Mouse (Mus musculus) right cerebral cortex, postnatal 10 days (tissue): ENCODE data around the gene Hpd.

Experiments used
- DNase-seq, 2 experiments: peaks; one replicate each; pipeline ENCODE4 v3.0.0; 2021; ENCODE audit warnings: low spot score in 2 of 2

Gene Hpd

GRCm38 (mm10) chr5:123135471-123136360 lies 46.8 kb downstream of the Hpd start:
- peak; percentile 75 to 87 for DNase-seq

- DNase-seq, result no peak
Observed at GRCm38 (mm10) chr5:123134875-123135382, 47.6 kb downstream of the Hpd start.

GRCm38 (mm10) chr5:123134186-123134874 lies 48.2 kb downstream of the Hpd start:
- DNase-seq, result peak; percentile 73 to 74

GRCm38 (mm10) chr5:123133784-123134143 lies 48.8 kb downstream of the Hpd start:
- peak in 1 of 2 experiments; percentile 75 for DNase-seq

- DNase-seq, result peak; percentile 90 to 93
Observed at GRCm38 (mm10) chr5:123133083-123133783, 49.3 kb downstream of the Hpd start.

- DNase-seq, result peak; percentile 92 to 95
Observed at GRCm38 (mm10) chr5:123132308-123133071, 50.0 kb downstream of the Hpd start, which contains the start of gene Rhof. Rhof (minus strand) TSS chr5:123132692.

- no peak for DNase-seq
Observed at GRCm38 (mm10) chr5:123130814-123131148, 51.7 kb downstream of the Hpd start.

- no peak for DNase-seq
Observed at GRCm38 (mm10) chr5:123130030-123130813, 52.3 kb downstream of the Hpd start.

GRCm38 (mm10) chr5:123129170-123129757 lies 53.3 kb downstream of the Hpd start:
- no peak for DNase-seq

- no peak for DNase-seq
Observed at GRCm38 (mm10) chr5:123128426-123129169, 53.9 kb downstream of the Hpd start.

GRCm38 (mm10) chr5:123127031-123127430 lies 55.5 kb downstream of the Hpd start:
- peak in 1 of 2 experiments; percentile 17 for DNase-seq

- no peak for DNase-seq
Observed at GRCm38 (mm10) chr5:123125638-123126406, 56.7 kb downstream of the Hpd start.

GRCm38 (mm10) chr5:123125105-123125504 lies 57.4 kb downstream of the Hpd start:
- DNase-seq, result no peak

- peak in 1 of 2 experiments; percentile 41 for DNase-seq
Observed at GRCm38 (mm10) chr5:123122181-123122580, 60.3 kb downstream of the Hpd start.
